Mouse (Mus musculus) left cerebral cortex, postnatal 14 days (tissue): ENCODE data around the gene Emsy. TPM values are rescaled to one million over a fixed set of nuclear protein-coding genes. Genes with fewer than 3 reads are reported as not detected.

Experiments
- DNase-seq, 2 experiments: peaks; one replicate each; pipeline ENCODE4 v3.0.0; 2021 to 2022; ENCODE audit warnings: low spot score in 2 of 2, mixed read lengths in 1 of 2
- intact Hi-C: fragments of 180-260 bp; cut with DNase I; formaldehyde crosslinking; loops from one replicate; pipeline ENCODE4 v1.15.1; 2025
- long read RNA-seq, 2 experiments: library from polyadenylated mRNA; stranded (forward); transcript quantifications; one replicate each; pipeline ENCODE4 v2.0.0; 2021
- total RNA-seq, 2 experiments: library from RNA; stranded (reverse); gene quantifications; 2 replicates each; pipeline ENCODE4 v1.2.3; 2021

The Emsy gene
- 10 to 100 TPM; 55.0 to 61.1 TPM for total RNA-seq
- long read RNA-seq, experiment 1, partial matches to known transcripts: 1 of 4 reads
- long read RNA-seq, experiment 1, other reads (novel, unspliced or antisense): 3 of 4 reads
- long read RNA-seq, experiment 2, partial matches to known transcripts: 0 of 6 reads
- long read RNA-seq, experiment 2, other reads (novel, unspliced or antisense): 6 of 6 reads

DNA sequence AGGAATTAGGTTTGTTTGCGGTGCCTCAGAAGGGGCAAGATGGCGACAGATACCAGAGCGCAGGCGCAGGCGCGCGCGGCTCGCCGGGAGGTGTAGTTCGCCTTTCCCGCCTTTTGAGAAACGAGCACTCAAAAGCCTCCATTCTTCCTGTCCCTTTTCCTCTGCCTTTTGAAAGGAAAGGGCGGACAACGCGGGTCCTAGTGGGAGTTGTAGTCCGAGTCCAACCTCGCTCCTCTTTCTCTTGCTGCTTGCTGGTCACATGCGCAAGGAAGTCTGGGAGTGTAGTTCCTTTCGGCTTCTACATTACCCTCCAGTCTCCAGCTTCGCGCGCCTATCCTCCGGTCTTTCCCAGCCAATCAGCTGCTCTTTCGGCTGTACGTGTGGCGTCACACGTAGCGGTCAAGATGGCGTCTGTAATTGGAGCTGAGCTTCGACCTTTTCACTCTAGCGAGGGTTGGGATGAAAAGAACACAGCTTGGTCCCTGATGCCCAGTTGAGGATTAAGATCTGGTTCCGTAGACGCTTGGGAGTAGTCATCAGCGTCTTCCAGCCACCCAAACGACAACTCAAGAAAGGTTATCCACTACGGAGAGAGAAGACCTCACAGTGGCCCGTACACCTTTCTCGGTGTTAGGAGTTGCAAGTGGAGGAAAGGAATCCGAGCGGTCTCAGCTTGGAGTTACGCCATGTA lies at the start of gene Emsy:
Gene Emsy (minus strand): TSS at position 253 of the 691 bp plus-strand sequence.
- intact Hi-C loops: loop anchor here (2.0 kb wide), 1 partner anchor 46 kb away; the partner anchor contains the start of gene Thap12
- DNase-seq: peak; percentile 94 to 98

DNA sequence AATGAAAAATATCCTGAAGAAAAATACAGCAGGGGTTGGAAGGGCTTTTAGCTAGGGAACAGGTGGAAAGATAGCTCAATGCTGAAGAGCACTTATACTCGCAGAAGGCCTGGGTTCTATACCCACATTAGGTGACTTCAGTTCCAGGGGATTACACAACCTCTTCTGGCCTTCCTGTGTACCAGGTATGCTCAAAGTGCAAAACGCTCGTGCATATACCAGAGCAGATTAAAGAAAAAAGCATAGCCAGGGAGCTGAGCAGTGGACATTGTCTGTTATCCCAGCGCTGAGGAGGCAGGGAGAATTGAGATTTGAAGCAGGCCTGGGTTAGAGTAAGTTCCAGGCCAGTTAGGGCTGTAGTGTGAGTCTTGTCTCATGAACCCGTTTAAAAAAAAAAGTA lies 47.7 kb upstream of the Emsy start:
- no peak for DNase-seq
- intact Hi-C loops: no loop called here

GRCm38 (mm10) chr7:98703365-98703881 lies 46.8 kb upstream of the Emsy start:
- DNase-seq: peak in 1 of 2 experiments; percentile 19
- intact Hi-C loops: loop anchor here (2.0 kb wide), 1 partner anchor 47 kb away; the partner anchor contains the start of gene Emsy

DNA sequence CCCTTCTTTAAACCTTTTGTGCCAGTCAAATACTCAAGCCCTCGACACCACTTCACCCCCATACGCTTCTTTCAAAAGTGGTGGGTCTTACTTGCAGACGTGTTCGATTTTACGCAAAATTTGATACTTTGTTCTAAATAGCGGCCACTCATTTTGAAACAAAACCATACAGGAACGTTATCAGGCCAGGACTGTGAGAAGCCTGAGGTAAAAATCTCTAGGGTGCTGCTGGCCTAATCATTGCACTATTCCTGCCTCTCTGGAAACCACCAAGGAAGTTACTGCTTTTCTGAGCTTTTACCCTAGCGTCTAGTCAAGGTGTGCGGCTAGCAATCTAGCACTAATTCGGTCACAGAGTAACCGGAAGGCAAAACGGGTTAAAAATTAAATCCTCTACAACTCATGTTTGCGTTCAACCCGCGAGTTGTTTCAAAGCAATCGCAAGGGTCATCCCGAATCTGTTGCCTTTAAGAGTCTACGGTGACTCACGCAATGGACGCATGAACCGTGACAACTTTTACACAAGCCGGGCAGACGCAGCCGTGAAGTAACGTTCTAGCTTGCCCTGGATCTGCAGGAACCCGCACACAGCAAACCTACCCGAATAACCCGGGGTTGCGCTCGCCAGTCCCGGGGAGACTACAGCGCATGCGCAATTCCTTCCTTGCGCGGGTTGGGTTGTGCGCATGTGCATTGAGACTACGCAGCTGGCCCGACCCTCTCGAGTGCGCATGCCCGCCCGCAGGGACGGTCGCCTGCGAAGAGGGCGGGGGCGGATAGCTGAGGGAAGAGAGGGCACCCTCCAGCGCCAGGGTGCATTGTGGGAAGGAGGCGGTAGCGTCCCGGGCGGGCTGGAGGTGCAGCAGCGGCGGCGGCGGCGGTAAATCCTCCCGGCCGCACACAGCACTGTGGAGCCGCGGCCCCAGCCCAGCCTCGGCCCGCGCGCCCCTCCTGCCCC lies 46.0 kb upstream of the Emsy start, which contains the start of gene Thap12:
Gene Thap12 (plus strand): TSS at position 821 of the 958 bp plus-strand sequence.
- peak; percentile 99 for DNase-seq
- intact Hi-C loops: loop anchor here (2.0 kb wide), 1 partner anchor 46 kb away; the partner anchor contains the start of gene Emsy

DNA sequence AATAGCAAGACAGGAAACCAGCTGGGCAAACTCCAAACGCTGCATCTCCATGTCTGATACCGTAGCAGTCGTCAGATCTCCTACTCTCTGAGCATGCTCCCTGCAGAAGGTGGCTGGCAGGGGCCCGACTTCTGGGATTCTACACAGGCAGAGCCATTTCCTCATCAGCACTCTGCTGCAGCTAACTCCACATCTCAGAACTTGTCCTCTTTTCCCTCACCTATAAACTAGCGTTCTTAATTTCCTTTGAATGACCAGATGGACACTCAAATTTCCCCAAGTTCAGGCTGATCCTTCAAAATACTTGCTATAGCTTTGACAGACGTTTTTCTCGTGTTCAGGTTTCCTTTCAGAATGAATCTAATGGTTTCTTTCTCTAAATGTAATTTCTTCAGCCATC lies 45.2 kb upstream of the Emsy start:
- intact Hi-C loops: loop anchor here (2.0 kb wide), 1 partner anchor 45 kb away; the partner anchor contains the start of gene Emsy
- DNase-seq: no peak

DNA sequence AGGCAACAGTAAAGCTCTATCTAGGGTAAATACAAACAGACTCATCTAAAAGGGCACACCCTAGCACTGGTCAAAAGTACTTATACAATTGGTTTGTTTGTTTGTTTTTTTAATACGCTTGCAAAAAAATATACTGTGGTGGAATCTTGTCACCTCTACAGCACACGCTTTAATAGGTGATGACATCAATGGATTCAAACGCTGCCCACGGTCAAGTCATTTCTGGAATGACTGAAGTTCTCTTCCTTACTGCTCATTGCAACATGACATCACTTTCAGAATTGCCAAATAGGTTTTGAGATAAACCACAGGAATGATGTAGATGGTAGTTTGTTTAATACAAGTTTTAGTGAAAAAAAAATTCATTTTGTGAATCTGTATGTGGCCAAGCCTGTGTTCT lies 42.0 kb upstream of the Emsy start:
- no peak for DNase-seq
- intact Hi-C loops: loop anchor here (10.0 kb wide), 1 partner anchor 214 kb away; the partner anchor contains the start of gene Lrrc32

- DNase-seq: no peak
- intact Hi-C loops: loop anchor here (10.0 kb wide), 1 partner anchor 213 kb away; the partner anchor contains the start of gene Lrrc32
Observed at GRCm38 (mm10) chr7:98698041-98698440, 41.5 kb upstream of the Emsy start.

- DNase-seq: no peak
- intact Hi-C loops: loop anchor here (10.0 kb wide), 1 partner anchor 213 kb away; the partner anchor contains the start of gene Lrrc32
Observed at GRCm38 (mm10) chr7:98697496-98697895, 40.9 kb upstream of the Emsy start.

GRCm38 (mm10) chr7:98694046-98694445 lies 37.5 kb upstream of the Emsy start:
- peak; percentile 30 to 50 for DNase-seq

DNA sequence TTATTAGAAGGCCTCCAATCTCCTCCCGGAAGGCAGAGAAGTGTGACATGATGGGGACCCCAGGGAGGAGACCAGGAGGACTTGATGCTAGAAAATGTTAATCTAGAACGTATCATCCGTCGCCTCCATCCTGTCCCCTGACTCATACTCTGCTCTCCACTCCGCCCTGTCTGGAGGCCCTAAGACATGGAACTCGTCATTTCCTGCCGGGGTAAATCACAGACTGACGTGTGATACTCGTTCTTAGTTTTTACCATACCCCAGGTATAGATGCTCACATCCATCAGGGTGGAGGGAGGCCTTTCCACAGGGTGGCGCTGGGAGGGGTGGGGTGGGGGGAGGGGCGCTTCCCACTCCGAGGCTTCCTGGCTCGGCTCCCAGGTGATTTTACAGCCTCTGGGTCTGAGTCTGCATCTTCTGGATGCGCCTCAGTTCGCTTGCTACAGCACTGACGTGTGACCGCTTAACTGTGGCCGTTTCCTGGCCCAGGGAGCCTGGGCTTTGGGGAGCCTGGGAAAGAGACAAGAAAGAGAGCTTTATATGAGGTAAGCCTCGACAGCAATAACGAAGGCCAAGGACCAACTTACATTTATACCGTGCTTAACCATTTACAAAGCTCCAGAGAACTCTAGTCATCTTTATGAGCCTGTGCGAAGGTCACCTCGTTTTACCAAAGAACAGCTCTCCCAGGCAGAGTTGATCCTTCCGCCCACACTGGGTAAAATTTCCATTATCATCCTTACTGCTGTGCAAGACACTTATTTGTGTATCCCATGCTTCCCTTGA lies 36.4 kb upstream of the Emsy start:
- no peak for DNase-seq
- intact Hi-C loops: loop anchor here (10.0 kb wide), 1 partner anchor 208 kb away; the partner anchor contains the start of gene Lrrc32

More at GRCm38 (mm10) chr7:98694046-98694445, 37.5 kb upstream of the Emsy start:
- intact Hi-C loops: loop anchor here (10.0 kb wide), 1 partner anchor 209 kb away; the partner anchor contains the start of gene Lrrc32

- intact Hi-C loops: loop anchor here (10.0 kb wide), 1 partner anchor 206 kb away; the partner anchor contains the start of gene Lrrc32
- no peak for DNase-seq
Observed at GRCm38 (mm10) chr7:98690831-98691230, 34.2 kb upstream of the Emsy start.

DNA sequence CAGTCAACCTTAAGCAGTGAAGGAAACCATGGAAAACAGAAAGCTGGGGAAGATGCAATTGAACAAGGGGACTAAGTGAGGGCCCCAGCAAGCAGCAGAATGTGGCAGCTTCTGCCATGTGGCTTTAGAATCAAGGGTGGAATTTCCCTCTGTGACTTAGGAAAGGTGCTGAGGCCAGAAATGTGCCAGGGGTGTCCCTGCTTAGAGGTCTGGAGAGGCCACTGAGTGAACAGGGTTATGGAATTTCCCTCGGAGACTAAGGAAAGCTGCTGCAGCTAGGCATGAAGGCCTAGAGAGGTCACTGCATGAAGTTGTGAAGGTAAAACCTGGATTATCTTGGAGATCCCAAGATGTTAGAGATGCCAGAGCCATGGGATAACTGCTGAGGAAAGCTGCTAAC lies 33.5 kb upstream of the Emsy start:
- intact Hi-C loops: loop anchor here (10.0 kb wide), 1 partner anchor 205 kb away; the partner anchor contains the start of gene Lrrc32
- no peak for DNase-seq

- intact Hi-C loops: no loop called here
- no peak for DNase-seq
Observed at GRCm38 (mm10) chr7:98685895-98686294, 29.3 kb upstream of the Emsy start.

- DNase-seq: no peak
- intact Hi-C loops: no loop called here
Observed at GRCm38 (mm10) chr7:98682821-98683220, 26.2 kb upstream of the Emsy start.

DNA sequence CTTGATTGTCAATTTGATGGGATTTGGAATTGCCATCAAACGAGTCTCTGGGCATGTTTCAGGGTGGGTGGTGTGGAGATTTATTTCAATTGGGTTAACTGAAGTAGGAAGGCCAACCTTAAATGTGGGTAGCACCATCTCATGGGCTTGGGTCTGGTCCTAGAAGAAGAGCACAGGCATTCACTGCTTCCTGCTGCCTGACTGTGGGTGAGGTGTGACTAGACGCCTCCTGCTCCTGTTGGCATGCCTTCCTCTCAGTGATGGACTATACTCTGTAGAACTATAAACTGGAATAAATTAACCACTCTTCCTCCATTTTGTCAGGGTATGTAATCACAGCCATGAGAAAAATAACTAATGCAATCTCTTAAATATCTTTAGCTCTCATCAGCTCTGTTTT lies 24.1 kb upstream of the Emsy start:
- intact Hi-C loops: no loop called here
- no peak for DNase-seq

- no peak for DNase-seq
- intact Hi-C loops: no loop called here
Observed at GRCm38 (mm10) chr7:98678441-98678840, 21.9 kb upstream of the Emsy start.

GRCm38 (mm10) chr7:98677511-98677910 lies 20.9 kb upstream of the Emsy start:
- intact Hi-C loops: no loop called here

GRCm38 (mm10) chr7:98674344-98674743 lies 17.8 kb upstream of the Emsy start:
- DNase-seq: no peak
- intact Hi-C loops: no loop called here

More at GRCm38 (mm10) chr7:98677511-98677910, 20.9 kb upstream of the Emsy start:
- no peak for DNase-seq
